In genomic region chr2:127433487-127434295, GRCm38 (mm10) we compare ENCODE assay signal across 17 mouse cellular contexts. TPM values are rescaled to one million over a fixed set of nuclear protein-coding genes. Genes with fewer than 3 reads are reported as not detected.
DNase-seq lines count a peak whose midpoint lies in the region; ATAC-seq and TF ChIP-seq lines count a peak whose summit lies in the region.
"Had no signal": no experiment of that assay in that cellular context is flagged by ENCODE, and none has a peak within 500 bp of the region (broad histone marks: within the 10 kb centered on the region; RNA-seq: fewer than 3 reads in every experiment).

No protein-coding gene starts in this region.

- no peak for TF ChIP-seq CTCF in cerebellum, adult 2 months (IDR thresholded peaks at IDR 0.05; ENCODE audit: borderline replicate concordance, insufficient read depth, low read depth, low read length)
- TF ChIP-seq CTCF in lung, postnatal 0 days (IDR thresholded peaks at IDR 0.05) = no peak

- H3K9ac ChIP-seq in hindbrain, embryonic 12.5 days = no peak overlapping the region
- no peak overlapping the region for H3K9ac ChIP-seq in hindbrain, embryonic 13.5 days
- H3K9ac ChIP-seq in midbrain, embryonic 15.5 days = no peak overlapping the region
- H3K9ac ChIP-seq in midbrain, embryonic 16.5 days (ENCODE audit: low read depth, low read length) = no peak overlapping the region
- H3K9ac ChIP-seq in lung, postnatal 0 days (replicated peaks; ENCODE audit: low read depth) = no peak overlapping the region
- H3K9ac ChIP-seq: neural tube, embryonic 13.5 days had no signal

- TF ChIP-seq POLR2A in cerebellum, adult 2 months (IDR thresholded peaks at IDR 0.05; ENCODE audit: borderline replicate concordance, insufficient read depth, low read length) = no peak

- H3K4me2 ChIP-seq in hindbrain, embryonic 12.5 days (replicated peaks) = no peak overlapping the region
- no peak overlapping the region for H3K4me2 ChIP-seq in hindbrain, embryonic 13.5 days
- H3K4me2 ChIP-seq in midbrain, embryonic 15.5 days = no peak overlapping the region
- no peak overlapping the region for H3K4me2 ChIP-seq in midbrain, embryonic 16.5 days (ENCODE audit: low read length)
- H3K4me2 ChIP-seq in lung, postnatal 0 days (replicated peaks; ENCODE audit: low read depth, low read length) = no peak overlapping the region
- H3K4me2 ChIP-seq: neural tube, embryonic 13.5 days had no signal

- no peak overlapping the region for H3K4me3 ChIP-seq in cerebellum, adult 2 months (replicated peaks; ENCODE audit: insufficient read depth, low read depth, low read length)
- no peak overlapping the region for H3K4me3 ChIP-seq in hindbrain, embryonic 12.5 days
- no peak overlapping the region for H3K4me3 ChIP-seq in hindbrain, embryonic 13.5 days
- no peak overlapping the region for H3K4me3 ChIP-seq in midbrain, embryonic 15.5 days
- no peak overlapping the region for H3K4me3 ChIP-seq in midbrain, embryonic 16.5 days (ENCODE audit: low read depth, low read length)
- H3K4me3 ChIP-seq in lung, postnatal 0 days (ENCODE audit: low read depth, low read length) = no peak overlapping the region
- H3K4me3 ChIP-seq: neural tube, embryonic 13.5 days had no signal

- peaks cover 31% of the 10 kb centered on the region for H3K36me3 ChIP-seq in hindbrain, embryonic 12.5 days
- peaks cover 56% of the 10 kb centered on the region for H3K36me3 ChIP-seq in hindbrain, embryonic 13.5 days
- H3K36me3 ChIP-seq in midbrain, embryonic 15.5 days (replicated peaks) = peaks cover 11% of the 10 kb centered on the region; the same call in 1 of the 2 replicates
- peaks cover 7% of the 10 kb centered on the region; the same call in 1 of the 2 replicates for H3K36me3 ChIP-seq in midbrain, embryonic 16.5 days (ENCODE audit: control insufficient read depth, insufficient read depth, low read length)
- no peaks in the 10 kb centered on the region for H3K36me3 ChIP-seq in lung, postnatal 0 days (ENCODE audit: insufficient read depth, low read length)

- no peaks in the 10 kb centered on the region for H3K27me3 ChIP-seq in cerebellum, adult 2 months (ENCODE audit: control insufficient read depth, insufficient read depth, low read length)
- no peaks in the 10 kb centered on the region for H3K27me3 ChIP-seq in hindbrain, embryonic 12.5 days
- no peaks in the 10 kb centered on the region for H3K27me3 ChIP-seq in hindbrain, embryonic 13.5 days
- no peaks in the 10 kb centered on the region for H3K27me3 ChIP-seq in midbrain, embryonic 15.5 days (replicated peaks)
- H3K27me3 ChIP-seq in midbrain, embryonic 16.5 days (ENCODE audit: control insufficient read depth, insufficient read depth, low read depth, low read length) = no peaks in the 10 kb centered on the region
- H3K27me3 ChIP-seq in lung, postnatal 0 days (replicated peaks; ENCODE audit: insufficient read depth, low read length) = no peaks in the 10 kb centered on the region
- H3K27me3 ChIP-seq: CH12.LX; neural tube, embryonic 13.5 days had no signal

- TF ChIP-seq EP300 in lung, postnatal 0 days (IDR thresholded peaks at IDR 0.05) = no peak

- H3K4me1 ChIP-seq in cerebellum, adult 2 months (ENCODE audit: control insufficient read depth, insufficient read depth, low read length) = peaks cover 23% of the 10 kb centered on the region
- H3K4me1 ChIP-seq in hindbrain, embryonic 12.5 days = no peaks in the 10 kb centered on the region
- no peaks in the 10 kb centered on the region for H3K4me1 ChIP-seq in hindbrain, embryonic 13.5 days (replicated peaks)
- H3K4me1 ChIP-seq in midbrain, embryonic 15.5 days = no peaks in the 10 kb centered on the region
- H3K4me1 ChIP-seq in midbrain, embryonic 16.5 days (ENCODE audit: control insufficient read depth, insufficient read depth, low read length) = no peaks in the 10 kb centered on the region
- H3K4me1 ChIP-seq in lung, postnatal 0 days (ENCODE audit: insufficient read depth, low read depth, low read length) = no peaks in the 10 kb centered on the region
- H3K4me1 ChIP-seq: neural tube, embryonic 13.5 days had no signal

- ATAC-seq in hindbrain, embryonic 12.5 days (ENCODE audit: low FRiP score) = 0 out of 2 replicates have a peak, but pooled peaks have one; percentile 15
- no peak for ATAC-seq in hindbrain, embryonic 13.5 days (ENCODE audit: low FRiP score)
- ATAC-seq in midbrain, embryonic 15.5 days (replicated peaks) = 0 out of 2 replicates have a peak, but pooled peaks have one; percentile 22
- no peak; the same call in 1 of the 2 replicates for ATAC-seq in midbrain, embryonic 16.5 days
- no peak for ATAC-seq in megakaryocyte-erythroid progenitor cell, adult 5-6 weeks (replicated peaks; ENCODE audit: low FRiP score, low TSS enrichment, poor library complexity, severe bottlenecking)
- no peak for ATAC-seq in lung, postnatal 0 days
- ATAC-seq: forebrain, embryonic 14.5 days had no signal

- WGBS in cerebellum, adult 2 months = 33% methylated on average over 9 of the region's 9 CpGs
- WGBS in hindbrain, embryonic 12.5 days = 88% methylated on average over 9 of the region's 9 CpGs
- 85% methylated on average over 9 of the region's 9 CpGs for WGBS in hindbrain, embryonic 13.5 days
- 84% methylated on average over 9 of the region's 9 CpGs for WGBS in midbrain, embryonic 15.5 days
- WGBS in midbrain, embryonic 16.5 days = 92% methylated on average over 9 of the region's 9 CpGs
- WGBS in lung, postnatal 0 days = 77% methylated on average over 9 of the region's 9 CpGs

- H3K27ac ChIP-seq in cerebellum, adult 2 months (ENCODE audit: insufficient read depth, low read length) = no peak overlapping the region
- no peak overlapping the region for H3K27ac ChIP-seq in hindbrain, embryonic 12.5 days
- H3K27ac ChIP-seq in hindbrain, embryonic 13.5 days = no peak overlapping the region
- no peak overlapping the region for H3K27ac ChIP-seq in midbrain, embryonic 15.5 days
- H3K27ac ChIP-seq in midbrain, embryonic 16.5 days (ENCODE audit: low read length) = no peak overlapping the region
- H3K27ac ChIP-seq in lung, postnatal 0 days (ENCODE audit: low read length) = no peak overlapping the region
- H3K27ac ChIP-seq: neural tube, embryonic 13.5 days had no signal

- peak; percentile 45 to 58 for DNase-seq in cerebellum, adult 2 months
- DNase-seq in cerebellum, adult 11 months = no peak
- no peak for DNase-seq in lung, postnatal 0 days (ENCODE audit: low spot score)
- DNase-seq: embryo, embryonic 11 days; kidney, adult 18-20 months; left cerebral cortex, postnatal 4 days; lung, adult 2 months; right cerebral cortex, postnatal 25 days; thymus, adult 18-20 months had no signal

- no peaks in the 10 kb centered on the region for H3K9me3 ChIP-seq in hindbrain, embryonic 12.5 days (replicated peaks)
- H3K9me3 ChIP-seq in hindbrain, embryonic 13.5 days = no peaks in the 10 kb centered on the region
- no peaks in the 10 kb centered on the region for H3K9me3 ChIP-seq in midbrain, embryonic 15.5 days
- no peaks in the 10 kb centered on the region for H3K9me3 ChIP-seq in midbrain, embryonic 16.5 days (replicated peaks; ENCODE audit: control insufficient read depth, low read length, poor library complexity, severe bottlenecking)
- H3K9me3 ChIP-seq in lung, postnatal 0 days (ENCODE audit: low read length) = no peaks in the 10 kb centered on the region
- H3K9me3 ChIP-seq: neural tube, embryonic 13.5 days had no signal

RNA-seq across cellular contexts. Expression of gene Gpat2, which starts 8.7 kb away (rescaled TPM):
- 0.36 and 0.38 TPM in 2 replicates for polyA plus RNA-seq in cerebellum, adult 2 months (2012; rRNA removed)
- polyA plus RNA-seq in hindbrain, embryonic 12.5 days (2016; fragmentation: Nextera tagmentation; extraction: Ambion mirVana) = 0.12 and 0.15 TPM in 2 replicates
- polyA plus RNA-seq in hindbrain, embryonic 13.5 days (2015; fragmentation: Nextera tagmentation; extraction: Ambion mirVana) = 0.09 and 0.12 TPM in 2 replicates
- polyA plus RNA-seq in midbrain, embryonic 15.5 days (2015; fragmentation: Nextera tagmentation; extraction: Ambion mirVana) = 0.21 and 0.24 TPM in 2 replicates
- polyA plus RNA-seq in midbrain, embryonic 16.5 days (2015; fragmentation: Nextera tagmentation; extraction: Ambion mirVana) = 0.12 and 0.23 TPM in 2 replicates
- total RNA-seq in megakaryocyte-erythroid progenitor cell, adult 5-6 weeks (2014; fragmentation: Nextera tagmentation) = not detected in 2 replicates
- total RNA-seq in megakaryocyte-erythroid progenitor cell, adult 5-6 weeks (2017) = not detected in 2 replicates
- 0.21 and 0.23 TPM in 2 replicates for polyA plus RNA-seq in lung, postnatal 0 days (2015; fragmentation: Nextera tagmentation; extraction: Ambion mirVana)
- polyA plus RNA-seq: forebrain, embryonic 14.5 days had no signal

RNA-seq across cellular contexts. Expression of gene Fahd2a, which starts 10.7 kb away (rescaled TPM):
- polyA plus RNA-seq in cerebellum, adult 2 months (2012; rRNA removed) = 42.9 and 45.7 TPM in 2 replicates
- 29.4 and 30.8 TPM in 2 replicates for polyA plus RNA-seq in hindbrain, embryonic 12.5 days (2016; fragmentation: Nextera tagmentation; extraction: Ambion mirVana)
- 33.3 and 37.1 TPM in 2 replicates for polyA plus RNA-seq in hindbrain, embryonic 13.5 days (2015; fragmentation: Nextera tagmentation; extraction: Ambion mirVana)
- polyA plus RNA-seq in midbrain, embryonic 15.5 days (2015; fragmentation: Nextera tagmentation; extraction: Ambion mirVana) = 31.8 and 35.8 TPM in 2 replicates
- 32.2 and 37.3 TPM in 2 replicates for polyA plus RNA-seq in midbrain, embryonic 16.5 days (2015; fragmentation: Nextera tagmentation; extraction: Ambion mirVana)
- 17.8 and 18.9 TPM in 2 replicates for total RNA-seq in megakaryocyte-erythroid progenitor cell, adult 5-6 weeks (2014; fragmentation: Nextera tagmentation)
- 1.8 and 3.5 TPM in 2 replicates for total RNA-seq in megakaryocyte-erythroid progenitor cell, adult 5-6 weeks (2017)
- 17.0 and 20.0 TPM in 2 replicates for polyA plus RNA-seq in lung, postnatal 0 days (2015; fragmentation: Nextera tagmentation; extraction: Ambion mirVana)

Comparison
In these comparisons a context has a peak if more than half of its experiments do, and no peak if none do; other contexts are left out.
1. DNase-seq: peak in cerebellum, adult 2 months (2 of 2); none in cerebellum, adult 11 months (single experiment) and lung, postnatal 0 days (single experiment).
2. ATAC-seq: peak in hindbrain, embryonic 12.5 days (single experiment) and midbrain, embryonic 15.5 days (single experiment); none in hindbrain, embryonic 13.5 days (single experiment), midbrain, embryonic 16.5 days (single experiment), megakaryocyte-erythroid progenitor cell, adult 5-6 weeks (single experiment) and lung, postnatal 0 days (single experiment).